Mouse (Mus musculus): ENCODE data around the gene Olfr325. TPM values are rescaled to one million over a fixed set of nuclear protein-coding genes. Genes with fewer than 3 reads are reported as not detected.

The Olfr325 gene
- polyA plus RNA-seq, 1 experiment from 2014 or later = not detected

GRCm38 (mm10) chr11:58587898-58588348 is 10.4 kb downstream of the Olfr325 start:
- Histone ChIP-seq H3K9ac (ENCODE audit: low read depth, low read length) (no peak overlapping the region), H3K27me3 (replicated peaks; ENCODE audit: control insufficient read depth, insufficient read depth, low read length) (peaks cover 17% of the 10 kb centered on the region; the same call in 1 of the 2 replicates), H3K4me2 (replicated peaks; ENCODE audit: low read depth) (no peak overlapping the region), H3K4me3 (ENCODE audit: low read depth, low read length) (no peak overlapping the region), H3K9me3 (ENCODE audit: control insufficient read depth) (no peaks in the 10 kb centered on the region), H3K36me3 (ENCODE audit: control insufficient read depth, insufficient read depth) (no peaks in the 10 kb centered on the region), H3K27ac (ENCODE audit: low read depth, low read length) (no peak overlapping the region), H3K4me1 (replicated peaks; ENCODE audit: control insufficient read depth, insufficient read depth, low read length) (no peaks in the 10 kb centered on the region)
- TF ChIP-seq CTCF (IDR thresholded peaks at IDR 0.05; ENCODE audit: low read depth) = peak; percentile 81
- ATAC-seq = no peak
- WGBS = 72% methylated on average over 7 of the region's 7 CpGs

- ATAC-seq = no peak
- no peaks in the 10 kb centered on the region for H3K36me3 ChIP-seq (ENCODE audit: control insufficient read depth, insufficient read depth)
- H3K9me3 ChIP-seq (ENCODE audit: control insufficient read depth) = no peaks in the 10 kb centered on the region
- no peak for TF ChIP-seq CTCF (IDR thresholded peaks at IDR 0.05; ENCODE audit: low read depth)
- H3K4me2 ChIP-seq (replicated peaks; ENCODE audit: low read depth) = no peak overlapping the region
- H3K4me1 ChIP-seq (replicated peaks; ENCODE audit: control insufficient read depth, insufficient read depth, low read length) = no peaks in the 10 kb centered on the region
- peaks cover 23% of the 10 kb centered on the region for H3K27me3 ChIP-seq (replicated peaks; ENCODE audit: control insufficient read depth, insufficient read depth, low read length)
- no peak overlapping the region for H3K4me3 ChIP-seq (ENCODE audit: low read depth, low read length)
- no peak overlapping the region for H3K9ac ChIP-seq (ENCODE audit: low read depth, low read length)
- no peak overlapping the region for H3K27ac ChIP-seq (ENCODE audit: low read depth, low read length)
- 66% methylated on average over 3 of the region's 3 CpGs for whole genome bisulfite sequencing
These were observed 11.2 kb downstream of the Olfr325 start for GRCm38 (mm10) chr11:58588620-58589250.

- WGBS = 82% methylated on average over 6 of the region's 6 CpGs
- ATAC-seq = no peak
- H3K9ac ChIP-seq (ENCODE audit: low read depth, low read length) = no peak within 1 kb of the TSS
- no peak within 1 kb of the TSS for H3K27ac ChIP-seq (ENCODE audit: low read depth, low read length)
- no peak within 1 kb of the TSS for H3K4me2 ChIP-seq (replicated peaks; ENCODE audit: low read depth)
- no peak within 1 kb of the TSS for H3K4me3 ChIP-seq (ENCODE audit: low read depth, low read length)
- H3K27me3 ChIP-seq (replicated peaks; ENCODE audit: control insufficient read depth, insufficient read depth, low read length) = peaks cover 41% of the 10 kb centered on the region
- H3K36me3 ChIP-seq (ENCODE audit: control insufficient read depth, insufficient read depth) = no peaks in the 10 kb centered on the region
- no peak for TF ChIP-seq CTCF (IDR thresholded peaks at IDR 0.05; ENCODE audit: low read depth)
- H3K4me1 ChIP-seq (replicated peaks; ENCODE audit: control insufficient read depth, insufficient read depth, low read length) = no peaks in the 10 kb centered on the region
- no peaks in the 10 kb centered on the region for H3K9me3 ChIP-seq (ENCODE audit: control insufficient read depth)
These were observed 17.3 kb downstream of the Olfr325 start, which contains the start of gene Olfr324 for GRCm38 (mm10) chr11:58594814-58595213. Gene Olfr324 (plus strand): TSS chr11:58595114.

- Histone ChIP-seq H3K9me3 (ENCODE audit: control insufficient read depth) (no peaks in the 10 kb centered on the region), H3K4me2 (replicated peaks; ENCODE audit: low read depth) (no peak overlapping the region), H3K9ac (ENCODE audit: low read depth, low read length) (no peak overlapping the region), H3K27ac (ENCODE audit: low read depth, low read length) (no peak overlapping the region), H3K4me1 (replicated peaks; ENCODE audit: control insufficient read depth, insufficient read depth, low read length) (no peaks in the 10 kb centered on the region), H3K4me3 (ENCODE audit: low read depth, low read length) (no peak overlapping the region), H3K27me3 (replicated peaks; ENCODE audit: control insufficient read depth, insufficient read depth, low read length) (peaks cover 60% of the 10 kb centered on the region), H3K36me3 (ENCODE audit: control insufficient read depth, insufficient read depth) (no peaks in the 10 kb centered on the region)
- 83% methylated on average over 13 of the region's 13 CpGs for WGBS
- TF ChIP-seq CTCF (IDR thresholded peaks at IDR 0.05; ENCODE audit: low read depth) = no peak
- no peak for ATAC-seq
These were observed 20.3 kb downstream of the Olfr325 start for GRCm38 (mm10) chr11:58597837-58598236.

GRCm38 (mm10) chr11:58602062-58602461 is 24.5 kb downstream of the Olfr325 start:
- no peaks in the 10 kb centered on the region for H3K9me3 ChIP-seq (ENCODE audit: control insufficient read depth)
- no peak for TF ChIP-seq CTCF (IDR thresholded peaks at IDR 0.05; ENCODE audit: low read depth)
- H3K4me1 ChIP-seq (replicated peaks; ENCODE audit: control insufficient read depth, insufficient read depth, low read length) = no peaks in the 10 kb centered on the region
- ATAC-seq = no peak
- no peak overlapping the region for H3K4me2 ChIP-seq (replicated peaks; ENCODE audit: low read depth)
- H3K9ac ChIP-seq (ENCODE audit: low read depth, low read length) = no peak overlapping the region
- no peaks in the 10 kb centered on the region for H3K36me3 ChIP-seq (ENCODE audit: control insufficient read depth, insufficient read depth)
- H3K27me3 ChIP-seq (replicated peaks; ENCODE audit: control insufficient read depth, insufficient read depth, low read length) = peaks cover 68% of the 10 kb centered on the region
- H3K4me3 ChIP-seq (ENCODE audit: low read depth, low read length) = no peak overlapping the region
- H3K27ac ChIP-seq (ENCODE audit: low read depth, low read length) = no peak overlapping the region

- no peaks in the 10 kb centered on the region for H3K4me1 ChIP-seq (replicated peaks; ENCODE audit: control insufficient read depth, insufficient read depth, low read length)
- no peak overlapping the region for H3K27ac ChIP-seq (ENCODE audit: low read depth, low read length)
- TF ChIP-seq CTCF (IDR thresholded peaks at IDR 0.05; ENCODE audit: low read depth) = no peak
- H3K9me3 ChIP-seq (ENCODE audit: control insufficient read depth) = no peaks in the 10 kb centered on the region
- no peak for ATAC-seq
- H3K9ac ChIP-seq (ENCODE audit: low read depth, low read length) = no peak overlapping the region
- H3K36me3 ChIP-seq (ENCODE audit: control insufficient read depth, insufficient read depth) = no peaks in the 10 kb centered on the region
- H3K4me2 ChIP-seq (replicated peaks; ENCODE audit: low read depth) = no peak overlapping the region
- 76% methylated on average over 6 of the region's 6 CpGs for WGBS
- no peak overlapping the region for H3K4me3 ChIP-seq (ENCODE audit: low read depth, low read length)
- H3K27me3 ChIP-seq (replicated peaks; ENCODE audit: control insufficient read depth, insufficient read depth, low read length) = peaks cover 59% of the 10 kb centered on the region
These were observed 25.4 kb downstream of the Olfr325 start for GRCm38 (mm10) chr11:58602800-58603560.
